Mouse (Mus musculus): Measurements from ENCODE around the gene Fxn.

Gene Fxn

DNA sequence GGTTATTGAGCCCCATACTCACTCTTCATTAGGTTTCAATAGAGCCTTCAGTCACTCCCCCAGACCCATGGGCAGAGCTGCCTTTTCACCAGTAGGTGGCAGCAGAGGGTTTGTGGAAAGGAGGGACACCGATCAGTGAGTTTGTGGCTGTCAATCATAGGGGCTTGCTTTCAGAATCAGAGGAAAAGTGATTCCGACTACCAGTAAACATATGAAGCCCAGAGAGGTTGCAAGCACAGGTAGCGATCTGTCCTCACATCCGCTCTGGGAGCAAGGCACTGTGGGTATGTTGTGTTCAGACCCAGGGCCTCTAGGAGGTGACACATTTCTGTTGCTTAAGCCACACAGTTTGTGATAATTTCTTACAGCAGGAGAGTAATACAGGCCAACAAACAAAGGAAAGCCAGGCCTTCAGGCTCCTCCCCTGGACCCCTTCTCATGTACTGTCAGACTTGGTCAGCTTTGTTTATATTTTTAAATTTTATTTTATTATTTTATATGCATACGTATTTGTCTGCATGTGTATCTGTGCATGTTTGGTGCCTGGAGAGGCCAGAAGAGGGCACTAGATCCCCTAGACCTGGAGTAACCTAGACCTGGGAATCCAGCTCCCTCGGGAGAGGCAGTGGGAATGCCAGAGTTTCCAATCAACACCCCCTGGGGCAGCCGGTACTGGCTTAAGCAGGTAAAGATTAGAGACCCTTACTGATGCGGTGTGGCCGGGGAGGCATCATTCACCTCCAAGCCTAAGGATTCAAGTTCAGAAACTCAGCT lies 20.8 kb upstream of the Fxn start:
- peak; percentile 85 to 89 for DNase-seq

DNA sequence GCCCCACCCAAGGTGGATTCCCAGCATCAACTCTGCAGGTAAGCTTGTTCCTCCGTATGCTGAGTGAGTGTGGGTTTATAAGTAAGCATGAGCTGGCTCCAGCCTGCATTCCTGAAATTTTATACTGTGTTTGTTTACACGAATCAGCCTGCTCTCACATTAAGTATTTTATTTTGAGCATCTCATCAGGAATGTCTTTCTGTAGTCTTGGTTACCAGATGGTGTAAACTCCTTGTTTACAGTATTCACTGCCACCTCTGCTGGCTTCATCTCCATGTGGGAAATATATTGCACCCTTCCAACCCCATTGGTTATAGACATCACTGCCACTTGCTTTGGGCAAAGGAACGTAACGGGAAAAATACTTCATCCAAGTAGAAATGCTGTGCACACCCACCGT lies 13.1 kb upstream of the Fxn start:
- DNase-seq, result no peak

DNA sequence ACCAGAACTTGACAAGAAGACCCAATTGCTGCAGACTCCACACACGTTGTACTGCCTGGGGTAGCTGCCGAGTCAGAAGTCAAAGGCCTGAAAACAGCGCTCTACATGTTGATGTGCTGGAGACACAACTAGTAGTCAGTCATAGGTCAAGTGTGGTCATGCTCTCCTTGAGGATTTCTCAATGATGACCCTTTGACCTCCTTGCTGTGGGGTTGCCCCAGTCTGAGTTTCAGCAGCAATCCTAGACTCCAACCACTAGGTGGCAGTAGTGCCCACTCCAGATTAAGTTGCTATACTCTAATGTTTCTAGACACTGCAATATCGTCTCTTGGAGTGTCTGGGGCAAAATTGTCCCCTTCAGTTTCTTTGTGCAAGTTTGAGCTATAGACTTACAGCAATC lies 3.8 kb upstream of the Fxn start:
- DNase-seq, result peak; percentile 50 to 55

DNA sequence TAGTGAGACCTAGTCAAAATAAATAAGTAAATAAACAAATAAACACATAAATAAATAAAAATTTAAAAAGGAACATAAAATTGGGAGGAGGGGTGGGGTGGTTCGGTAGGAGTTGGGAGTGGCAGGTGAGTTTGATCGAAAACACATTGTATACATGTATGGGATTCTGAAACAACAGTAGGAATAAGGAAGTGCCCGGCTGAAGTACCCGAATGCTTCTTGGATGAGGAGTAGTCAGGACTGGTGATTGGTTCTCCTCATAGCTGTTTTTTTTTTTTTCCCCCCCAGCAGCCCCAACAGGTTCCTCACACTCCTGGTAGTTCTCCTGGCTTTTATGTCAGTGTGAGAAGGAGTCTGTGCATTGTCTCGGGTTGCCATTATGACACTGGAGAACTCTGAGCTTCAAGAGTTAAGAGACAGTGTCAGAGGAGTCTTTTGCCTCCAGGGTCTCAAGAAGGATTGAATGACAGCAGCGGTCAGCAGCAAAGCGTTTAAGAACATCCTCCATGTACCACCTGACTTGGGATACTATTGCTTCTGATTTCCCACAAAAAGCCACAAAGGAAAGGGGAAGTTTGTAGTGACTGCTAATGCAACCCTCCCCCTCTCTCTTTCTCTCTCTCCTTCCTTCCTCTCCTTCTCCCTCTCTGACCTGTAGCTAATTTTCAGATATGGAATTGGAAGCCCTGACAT lies 1.0 kb upstream of the Fxn start:
- DNase-seq, result no peak

DNA sequence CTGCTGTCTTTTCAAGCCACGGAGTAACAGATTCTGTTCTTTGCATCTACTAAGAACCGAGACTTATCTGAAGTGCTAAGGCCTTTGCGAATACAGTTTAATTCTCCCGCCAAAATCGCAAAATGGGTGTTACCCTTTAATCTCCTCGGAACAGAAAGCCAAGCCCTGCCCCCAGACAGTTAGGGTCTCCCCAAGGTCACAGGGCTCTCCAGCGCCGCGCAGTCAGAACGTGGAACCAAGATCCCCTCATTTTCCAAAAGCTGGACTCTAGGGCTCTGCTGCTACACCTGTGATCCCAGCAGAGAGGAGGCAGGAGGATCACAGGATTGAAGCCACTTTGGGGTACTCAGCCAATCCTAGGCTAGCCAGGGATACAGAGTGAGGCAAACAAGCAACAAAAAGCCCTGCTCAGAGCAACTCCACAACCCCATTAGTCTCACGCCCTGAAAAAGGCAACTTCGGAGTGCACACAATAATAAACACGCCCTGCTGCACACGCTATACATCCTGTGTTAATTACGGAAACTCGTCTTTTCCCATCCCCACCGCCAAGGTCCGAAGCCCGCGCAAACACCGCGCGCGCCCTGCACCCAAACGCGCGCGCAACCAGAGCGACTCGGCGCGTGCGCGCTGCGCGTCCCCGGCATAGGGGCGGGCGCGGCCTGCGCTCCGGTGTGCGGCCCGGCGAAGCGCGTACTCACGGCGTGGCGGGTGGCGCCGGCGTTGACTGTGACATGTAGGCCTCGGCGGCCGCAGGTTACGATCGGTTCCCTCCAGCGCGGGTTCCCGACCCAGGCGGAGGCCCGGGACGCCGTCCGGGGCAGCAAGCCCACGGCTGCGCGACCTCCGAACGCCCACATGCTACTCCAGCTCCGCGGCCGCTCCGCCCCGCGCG lies 452 bp downstream of the Fxn start:
- peak; percentile 90 to 92 for DNase-seq

DNA sequence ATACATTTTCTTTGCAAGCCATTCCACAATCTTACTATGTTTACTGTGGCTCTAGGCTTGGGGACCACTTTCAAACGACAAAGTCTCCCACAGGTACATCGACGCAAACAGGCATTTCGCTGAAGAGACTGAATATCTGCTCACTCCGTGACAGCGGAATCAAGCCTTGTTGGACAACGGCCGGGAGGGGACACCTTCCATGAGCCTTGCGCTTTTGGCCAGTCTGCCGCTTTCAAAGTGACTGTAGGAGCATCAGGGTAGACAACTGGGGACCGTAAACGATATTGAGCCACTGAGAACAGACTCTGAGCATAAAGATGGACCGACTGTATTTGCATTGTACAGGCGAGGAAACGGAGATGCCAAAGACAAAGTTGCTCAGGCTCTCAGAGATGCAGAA lies 1.5 kb downstream of the Fxn start:
- DNase-seq, result no peak

DNA sequence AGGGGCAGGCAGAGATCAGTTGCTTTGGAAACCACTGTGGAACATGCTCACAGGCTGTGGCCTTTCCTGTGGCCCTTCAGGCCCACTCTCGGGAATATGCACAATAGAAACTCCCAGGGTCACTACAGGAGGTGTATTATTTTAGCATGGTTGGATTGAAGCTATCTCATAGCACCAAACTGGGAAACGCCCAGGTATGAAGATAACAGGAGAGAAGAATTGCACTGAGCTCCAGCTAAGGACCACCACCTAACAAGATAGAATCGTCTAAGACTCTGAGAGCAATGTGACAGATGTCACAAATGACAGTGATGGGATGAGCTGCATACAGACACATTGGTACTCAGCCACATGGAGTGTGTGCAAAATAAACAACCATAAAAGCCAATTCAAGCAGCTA lies 6.1 kb downstream of the Fxn start:
- DNase-seq, result no peak

DNA sequence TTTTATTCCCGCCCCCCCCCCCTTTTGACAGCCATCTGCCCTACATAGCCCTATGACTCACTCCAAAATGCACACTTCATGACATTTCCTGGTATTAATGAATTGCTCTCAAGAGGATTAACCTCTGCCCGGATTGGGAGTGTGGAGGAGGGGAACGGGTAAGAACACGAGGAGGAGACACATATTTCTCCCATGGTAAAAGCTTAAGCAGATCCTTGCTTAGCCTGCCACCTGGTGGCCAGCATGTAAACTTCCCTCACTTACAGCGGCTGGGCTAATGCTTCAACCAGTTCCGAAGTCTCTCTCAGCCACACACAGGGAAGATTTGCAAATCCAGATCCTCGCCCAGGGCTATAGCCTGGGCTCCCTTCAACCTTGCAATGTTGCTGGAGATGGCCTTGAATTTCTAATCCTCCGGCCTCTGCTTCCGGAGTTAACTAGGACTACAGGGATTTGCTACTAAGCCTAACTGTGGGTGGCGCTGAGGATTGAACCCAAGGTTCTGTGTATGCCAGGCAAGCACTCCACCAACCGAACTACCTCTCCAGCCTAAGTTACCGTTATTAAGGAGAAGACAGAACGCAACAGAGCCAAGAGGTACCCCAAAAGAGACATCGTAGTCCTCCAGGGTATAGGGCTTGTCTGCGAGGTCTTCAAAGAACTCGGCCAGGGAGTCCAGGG lies 8.5 kb downstream of the Fxn start:
- peak; percentile 87 to 91 for DNase-seq

DNA sequence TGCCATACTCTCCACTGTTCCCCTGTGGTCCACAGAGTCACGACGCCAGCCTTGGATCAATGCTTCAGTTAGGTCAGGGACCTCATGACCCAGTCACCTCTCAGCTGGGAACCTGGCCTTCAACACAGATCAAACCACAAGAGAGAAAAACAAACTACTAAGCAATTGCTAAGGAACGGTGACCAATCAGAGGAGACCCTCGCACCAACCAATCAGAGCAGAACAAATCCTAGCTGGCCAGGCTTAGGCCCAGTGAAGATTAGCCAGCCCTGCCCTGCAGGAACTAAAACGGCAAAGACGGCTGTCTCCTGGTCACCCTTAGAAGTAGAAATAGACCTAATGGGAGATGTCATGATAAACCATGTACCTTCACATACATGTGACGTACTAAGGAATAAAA lies 9.1 kb downstream of the Fxn start:
- DNase-seq, result peak; percentile 20 to 30

DNA sequence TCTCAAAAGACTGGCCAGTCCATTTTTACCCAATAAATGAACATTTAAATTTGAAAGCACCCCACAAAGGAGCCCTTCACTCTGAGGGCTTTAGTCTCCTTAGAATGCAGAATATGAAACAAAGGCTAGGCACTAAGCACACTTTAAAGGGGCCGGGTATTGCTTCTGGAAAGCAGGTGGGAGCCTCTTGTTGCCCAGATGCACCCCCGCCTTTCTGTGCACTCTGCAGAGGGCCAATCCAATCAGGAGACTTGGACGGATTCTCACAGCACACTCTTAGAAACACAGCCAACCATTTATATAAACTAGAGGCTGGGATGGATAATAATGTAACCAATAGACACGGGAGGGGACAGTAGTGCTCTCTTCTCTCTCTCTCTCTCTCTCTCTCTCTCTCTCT lies 11.9 kb downstream of the Fxn start:
- no peak for DNase-seq

DNA sequence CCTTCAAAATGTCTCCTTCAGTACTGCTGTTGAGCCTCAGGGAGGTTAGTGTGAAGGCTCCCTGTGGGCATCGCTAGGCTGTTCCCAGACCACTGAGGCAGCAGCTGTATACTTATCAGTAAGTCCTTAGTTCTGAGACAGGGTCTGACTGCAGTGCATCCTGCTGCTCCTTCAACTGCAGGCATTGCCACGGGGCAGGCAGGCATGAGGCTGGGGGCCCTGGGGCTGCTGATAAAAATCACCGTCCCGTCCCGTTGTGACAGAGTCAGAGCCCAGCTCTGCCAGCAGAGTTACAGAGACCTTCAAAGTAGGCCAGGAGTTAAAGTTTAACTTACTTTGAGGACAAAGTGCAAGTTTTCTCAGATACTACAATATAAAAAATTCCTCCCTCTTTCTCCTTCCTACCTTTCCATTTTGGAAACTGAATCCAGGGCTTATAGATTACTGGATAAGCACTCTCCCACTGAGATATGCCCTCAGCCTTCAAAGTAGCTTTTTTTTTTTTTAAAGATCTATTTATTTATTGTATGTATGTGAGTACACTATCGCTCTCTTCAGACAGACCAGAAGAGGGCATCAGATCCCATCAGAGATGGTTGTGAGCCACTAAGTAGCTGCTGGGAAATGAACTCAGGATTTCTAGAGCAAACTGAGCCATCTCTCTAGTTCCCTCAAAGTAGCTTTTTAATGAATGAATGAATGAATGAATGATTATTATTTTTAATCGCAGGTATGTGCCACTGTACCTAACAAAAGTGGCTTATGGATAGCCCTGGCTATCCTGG lies 14.2 kb downstream of the Fxn start:
- DNase-seq, result no peak

DNA sequence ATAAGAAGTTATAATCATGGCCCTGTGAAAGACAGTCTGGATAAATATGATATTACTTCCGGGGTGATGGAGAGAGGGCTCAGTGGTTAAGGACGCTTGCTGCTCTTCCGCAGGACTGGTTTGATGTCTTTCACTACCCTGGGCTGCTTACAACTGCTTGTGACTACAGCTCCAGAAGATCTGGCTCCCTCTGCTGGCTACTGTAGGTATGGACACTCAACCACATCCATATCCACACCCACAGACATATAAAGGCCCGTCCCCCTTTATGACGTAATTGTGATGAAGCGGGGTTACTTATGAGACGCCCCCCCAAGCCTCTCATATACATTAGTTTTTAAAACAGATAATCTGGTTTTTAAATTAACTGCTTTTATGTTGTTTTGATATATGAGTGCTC lies 15.4 kb downstream of the Fxn start:
- DNase-seq, result peak; percentile 85 to 92

DNA sequence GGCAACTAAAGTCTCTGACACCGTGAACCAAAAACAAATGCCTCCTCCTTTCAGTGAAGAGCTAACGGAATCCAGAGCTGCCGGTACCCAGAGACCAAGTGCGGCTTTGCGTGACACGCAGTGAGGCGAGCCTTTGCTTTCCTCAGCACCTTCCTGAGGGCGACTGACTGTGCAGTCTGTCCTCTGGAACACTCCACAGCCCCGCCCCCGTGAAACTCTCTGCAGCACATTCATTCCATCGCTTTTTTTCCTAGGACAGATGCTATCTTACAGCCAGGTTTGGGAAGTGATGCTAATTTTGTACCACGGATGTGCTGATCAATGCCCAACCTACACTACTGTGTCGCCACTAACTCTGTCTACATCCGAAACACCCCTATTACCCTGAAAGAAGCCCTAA lies 17.7 kb downstream of the Fxn start:
- no peak for DNase-seq

DNA sequence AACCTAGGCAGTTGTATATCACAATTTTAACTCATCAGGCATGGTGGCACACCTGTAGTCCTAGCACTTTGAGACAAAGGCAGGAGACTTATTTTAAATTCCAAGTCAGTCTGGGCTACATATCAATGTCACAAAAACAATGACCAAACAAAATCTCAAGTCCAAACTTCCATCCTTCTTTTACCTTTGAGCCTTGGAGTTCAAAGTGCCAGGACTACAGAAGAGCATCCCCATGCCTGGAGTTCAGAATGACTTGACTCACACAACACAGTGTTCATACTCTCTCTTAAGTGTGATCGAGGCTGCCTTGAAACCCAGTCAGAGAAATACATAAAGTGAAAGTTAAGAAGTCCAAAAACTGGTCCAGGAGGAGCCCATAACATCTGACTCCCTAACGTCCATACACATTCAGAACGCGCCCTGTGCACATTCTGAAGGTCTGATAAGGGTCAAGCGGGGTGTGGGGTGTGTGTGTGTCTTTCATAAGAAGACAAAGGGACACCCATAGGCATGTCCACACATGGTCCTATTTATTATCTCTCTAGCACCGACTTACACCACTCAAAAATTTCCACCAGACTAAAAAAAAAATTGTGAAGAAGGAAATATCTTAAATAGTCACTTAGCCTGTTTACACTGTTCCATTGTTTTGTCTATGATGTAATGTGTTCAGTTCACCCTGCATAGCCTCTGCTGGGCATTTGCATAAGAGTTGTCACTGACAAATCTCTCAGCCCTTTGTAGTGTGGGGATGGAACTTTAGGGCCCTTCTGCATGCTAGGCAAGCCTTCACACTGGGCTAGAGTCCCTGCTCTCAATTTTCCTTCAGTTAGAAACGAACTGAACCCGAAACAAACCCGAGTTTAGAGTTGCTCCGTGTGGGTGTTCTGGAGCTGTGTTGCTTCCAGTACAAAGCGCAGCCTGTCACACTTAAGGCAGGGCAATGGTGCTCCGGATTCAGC lies 20.7 kb downstream of the Fxn start:
- DNase-seq, result no peak

DNA sequence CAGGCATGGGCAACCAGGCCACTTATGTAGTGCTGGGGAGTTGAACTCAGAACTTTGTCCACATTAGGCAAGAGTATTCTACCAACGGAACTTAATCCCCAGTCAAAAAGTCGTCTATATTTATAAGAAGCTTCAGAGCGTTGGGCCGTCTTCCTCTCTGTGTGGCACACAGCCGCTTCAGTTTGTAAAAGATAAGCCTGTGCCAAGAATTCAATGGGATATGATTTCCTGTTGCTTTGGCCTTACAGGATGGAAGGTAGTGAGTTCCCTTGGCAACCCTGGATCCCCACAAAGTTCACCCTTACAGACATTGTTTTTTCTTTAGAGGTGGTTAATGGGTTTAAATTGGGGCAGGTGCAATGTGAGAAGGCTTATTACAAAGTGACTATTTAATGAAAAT lies 22.0 kb downstream of the Fxn start:
- no peak for DNase-seq

DNA sequence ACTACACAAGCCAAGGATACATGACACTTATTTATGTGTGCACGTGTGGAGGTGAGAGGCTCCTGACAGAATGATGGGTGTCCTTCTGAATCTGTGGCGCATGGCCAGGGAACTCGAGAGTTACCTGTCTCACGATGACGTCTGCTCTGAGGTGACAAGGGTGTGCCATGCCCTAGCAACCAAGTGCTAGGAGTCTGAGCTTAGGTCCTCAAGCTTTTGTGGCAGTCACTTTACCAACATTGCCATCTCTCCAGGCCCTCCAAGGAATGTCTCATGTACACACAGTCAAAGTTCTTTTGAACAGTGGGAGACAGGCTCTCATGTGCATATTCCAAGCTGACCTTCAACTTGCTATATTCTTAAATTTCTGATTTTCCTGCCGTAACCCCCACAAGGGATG lies 22.4 kb downstream of the Fxn start:
- no peak for DNase-seq

DNA sequence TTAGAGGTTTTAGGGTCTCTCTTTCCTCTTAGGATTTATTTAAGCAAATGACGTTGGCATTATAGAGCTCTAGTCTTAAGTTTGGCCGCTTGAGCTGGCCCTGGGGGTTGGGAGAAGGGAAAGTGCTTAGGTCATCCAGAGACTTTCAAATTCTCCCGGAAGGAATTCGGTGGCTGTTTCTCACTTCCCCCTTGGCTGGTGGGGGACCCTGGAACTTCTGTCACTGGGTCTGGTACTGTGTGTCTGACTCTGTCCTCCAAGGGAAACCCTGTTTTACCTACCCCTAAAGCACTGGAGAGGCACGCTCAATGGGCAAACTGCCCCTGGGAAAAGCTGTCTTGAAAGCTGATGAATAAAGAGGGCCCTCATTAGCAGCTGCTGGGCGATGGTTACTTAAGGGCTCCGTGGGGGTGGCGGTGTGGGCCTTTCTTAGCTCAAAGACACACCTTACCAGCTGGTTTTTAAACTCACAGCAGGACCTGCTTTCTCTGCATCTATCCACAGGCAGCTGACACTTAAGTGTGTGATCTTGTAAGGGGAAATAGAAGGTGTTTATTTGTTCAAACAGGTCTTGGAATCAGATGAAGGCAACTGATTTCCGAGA lies 26.6 kb downstream of the Fxn start:
- DNase-seq, result no peak

DNA sequence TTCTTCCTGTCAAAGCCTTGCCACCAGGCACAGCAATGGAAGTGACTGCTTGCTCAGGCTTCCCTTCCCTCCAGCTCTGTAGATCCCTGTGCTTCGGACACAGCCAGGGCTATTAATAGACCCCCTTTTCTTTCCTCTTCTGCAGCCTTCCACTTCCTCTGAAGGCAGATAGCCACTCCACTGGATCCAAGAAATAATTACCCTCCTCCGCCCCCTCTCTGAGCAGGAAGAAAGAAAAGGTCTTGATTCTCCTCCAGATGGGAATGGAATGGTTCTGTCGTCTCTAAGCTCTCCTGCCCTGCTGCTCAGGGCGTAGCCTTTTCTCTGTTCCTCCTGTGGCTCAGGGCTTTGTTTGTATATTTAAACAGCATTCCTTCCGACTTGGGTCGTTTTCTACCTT lies 28.5 kb downstream of the Fxn start:
- DNase-seq, result no peak

DNA sequence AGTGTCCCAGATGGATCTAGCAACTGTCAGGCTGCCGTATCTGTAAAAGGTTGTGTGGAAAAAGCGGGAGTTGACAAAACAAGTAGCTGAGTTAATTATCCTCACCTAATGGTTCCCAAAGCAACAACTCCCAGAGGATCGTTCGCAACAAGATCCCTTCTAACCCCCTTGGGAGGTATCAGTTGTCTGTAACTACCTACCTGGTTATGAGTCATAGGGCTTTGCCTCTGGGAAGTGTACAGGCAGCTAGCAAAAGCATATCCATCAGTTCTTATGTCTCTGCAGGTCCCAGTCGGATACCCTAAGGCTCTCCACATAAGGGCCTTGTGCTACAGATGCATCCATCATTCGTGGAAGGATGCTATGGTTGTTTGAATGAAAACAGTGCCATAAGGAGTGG lies 37.1 kb downstream of the Fxn start:
- no peak for DNase-seq

DNA sequence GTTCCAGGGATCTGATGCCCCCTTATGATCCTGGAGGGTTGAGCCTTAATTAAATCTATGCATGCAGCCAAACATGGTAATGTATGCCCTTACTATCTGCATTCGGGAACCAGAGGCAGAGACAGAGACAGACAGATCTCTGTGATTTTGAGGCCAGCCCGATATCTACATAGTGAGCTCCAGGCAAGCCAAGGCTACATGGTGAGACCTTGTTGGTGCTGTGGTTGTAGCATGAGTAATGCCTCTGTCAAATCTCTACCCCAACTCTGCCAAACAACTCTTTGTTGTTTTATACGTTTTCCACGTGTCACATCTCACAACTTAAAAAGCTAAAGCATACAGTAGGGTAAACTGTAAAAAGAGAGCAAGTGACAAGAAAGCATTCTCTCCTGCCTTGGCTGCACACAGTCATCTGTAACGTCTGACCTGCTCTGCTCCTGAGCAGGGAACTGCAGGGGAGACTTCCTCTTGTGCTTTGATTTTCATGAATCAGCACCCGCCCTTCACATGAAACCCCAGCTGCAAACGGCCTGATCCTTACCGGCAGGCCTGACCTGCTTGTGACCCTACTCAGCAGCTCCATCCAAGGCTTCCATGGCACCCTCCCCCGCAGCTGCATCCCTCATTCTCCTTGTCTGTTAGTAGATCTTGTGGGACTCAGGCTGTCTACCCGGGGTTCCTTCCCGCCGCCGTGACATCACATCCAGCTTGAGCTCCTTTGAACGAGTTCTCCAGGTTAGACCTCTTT lies 38.4 kb downstream of the Fxn start:
- DNase-seq, result no peak
